Mouse (Mus musculus): ENCODE measurements at regions not wholly inside any gene's neighbourhood (a gene's known extent, or its start where the extent isn't known, plus 50 kb on each side); places are given as distances from the start of the nearest gene placed in this dataset.

DNA sequence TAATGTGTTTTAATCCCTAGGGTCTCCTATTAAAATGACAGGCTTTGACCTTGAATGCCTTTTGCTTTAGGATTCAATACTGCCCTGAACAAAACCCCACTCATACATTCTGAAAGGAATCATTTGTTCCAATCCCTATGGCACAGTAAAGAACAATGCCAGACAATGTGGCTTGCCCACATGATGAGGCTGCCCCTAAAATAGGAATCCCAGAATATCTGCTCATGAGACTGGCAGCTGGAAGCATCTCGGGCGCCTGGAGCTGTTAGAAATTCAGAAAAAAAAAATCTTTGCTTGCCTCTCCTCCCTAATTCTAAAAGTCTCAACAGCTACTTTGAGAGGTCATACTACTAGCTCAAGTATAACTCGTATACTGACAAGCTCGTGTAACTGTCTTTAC, 157.5 kb upstream of the Actbl2 start:
- no peak for TF ChIP-seq ELF1 (IDR thresholded peaks at IDR 0.05; ENCODE audit: low read depth, low read length)
- TF ChIP-seq USF1 (IDR thresholded peaks at IDR 0.05; ENCODE audit: low read depth, low read length), result no peak
- no peak for TF ChIP-seq CTCF (IDR thresholded peaks at IDR 0.05 in 2 of 3, conservative IDR thresholded peaks at IDR 0.05 in 1 of 3; ENCODE audit: control insufficient read depth in 1 of 3, insufficient read depth in 1 of 3, low read depth in 2 of 3, low read length in 3 of 3, poor library complexity in 1 of 3, severe bottlenecking in 1 of 3)
- TF ChIP-seq BHLHE40 (IDR thresholded peaks at IDR 0.05; ENCODE audit: borderline replicate concordance, low read depth, low read length), result no peak
- no peak for TF ChIP-seq TAL1 (IDR thresholded peaks at IDR 0.05; ENCODE audit: low read length)
